14 mouse cellular contexts compared by ENCODE assay signal in genomic region chr1:134817120-134817519, GRCm38 (mm10).
DNase-seq lines count a peak whose midpoint lies in the region; ATAC-seq and TF ChIP-seq lines count a peak whose summit lies in the region.
"Had no signal": no experiment of that assay in that cellular context is flagged by ENCODE, and none has a peak within 500 bp of the region (broad histone marks: within the 10 kb centered on the region; RNA-seq: fewer than 3 reads in every experiment).

No protein-coding gene starts in this region.

- no peak overlapping the region for H3K4me2 ChIP-seq in intestine, embryonic 14.5 days (ENCODE audit: low read length)
- H3K4me2 ChIP-seq in intestine, postnatal 0 days (replicated peaks; ENCODE audit: low read depth): no peak overlapping the region
- 0 out of 2 replicates have a peak overlapping the region, but pooled peaks have one; percentile 11 for H3K4me2 ChIP-seq in embryonic facial prominence, embryonic 14.5 days (ENCODE audit: low read depth, low read length)
- no peak overlapping the region for H3K4me2 ChIP-seq in liver, embryonic 16.5 days (ENCODE audit: low read depth, low read length)
- H3K4me2 ChIP-seq: forebrain, embryonic 15.5 days; midbrain, embryonic 11.5 days had no signal

- TF ChIP-seq CTCF in gastrocnemius, adult 2 months (IDR thresholded peaks at IDR 0.05): no peak
- TF ChIP-seq CTCF in intestine, postnatal 0 days (IDR thresholded peaks at IDR 0.05; ENCODE audit: low read depth): no peak

- H3K9me3 ChIP-seq in intestine, embryonic 14.5 days (ENCODE audit: control insufficient read depth, low read length): no peaks in the 10 kb centered on the region
- no peaks in the 10 kb centered on the region for H3K9me3 ChIP-seq in intestine, postnatal 0 days (ENCODE audit: control insufficient read depth)
- H3K9me3 ChIP-seq in embryonic facial prominence, embryonic 14.5 days (ENCODE audit: control insufficient read depth, low read length): no peaks in the 10 kb centered on the region
- no peaks in the 10 kb centered on the region for H3K9me3 ChIP-seq in liver, embryonic 16.5 days (replicated peaks; ENCODE audit: control insufficient read depth, low read length)
- H3K9me3 ChIP-seq: forebrain, embryonic 15.5 days had no signal

- peak overlapping the region; percentile 41 for H3K27ac ChIP-seq in gastrocnemius, adult 2 months
- peak overlapping the region; percentile 77 for H3K27ac ChIP-seq in intestine, embryonic 14.5 days (ENCODE audit: low read depth)
- H3K27ac ChIP-seq in intestine, postnatal 0 days (ENCODE audit: low read depth, low read length): no peak overlapping the region
- H3K27ac ChIP-seq in embryonic facial prominence, embryonic 14.5 days (replicated peaks; ENCODE audit: low read depth, low read length): peak overlapping the region; percentile 73
- peak overlapping the region; percentile 37; the same call in 1 of the 2 replicates for H3K27ac ChIP-seq in liver, embryonic 16.5 days (ENCODE audit: low read length)
- H3K27ac ChIP-seq: forebrain, embryonic 15.5 days had no signal

- intact Hi-C loops in gastrocnemius, adult 2 months (cut with DNase I): no loop called here

- no peaks in the 10 kb centered on the region for H3K27me3 ChIP-seq in intestine, embryonic 14.5 days (replicated peaks; ENCODE audit: control insufficient read depth, insufficient read depth, low read length)
- H3K27me3 ChIP-seq in intestine, postnatal 0 days (replicated peaks; ENCODE audit: control insufficient read depth, insufficient read depth, low read length): no peaks in the 10 kb centered on the region
- no peaks in the 10 kb centered on the region for H3K27me3 ChIP-seq in embryonic facial prominence, embryonic 14.5 days (replicated peaks; ENCODE audit: control insufficient read depth, insufficient read depth, low read length)
- no peaks in the 10 kb centered on the region for H3K27me3 ChIP-seq in liver, embryonic 16.5 days (ENCODE audit: control insufficient read depth, insufficient read depth, low read depth, low read length)
- H3K27me3 ChIP-seq: forebrain, embryonic 15.5 days; Patski had no signal

- DNase-seq in gastrocnemius, adult 2 months: no peak
- no peak for DNase-seq in gastrocnemius, adult 8-10 months (ENCODE audit: low spot score in 2 of 2)
- DNase-seq in intestine, embryonic 14.5 days (ENCODE audit: low spot score): no peak
- no peak for DNase-seq in embryonic facial prominence, embryonic 14.5 days (ENCODE audit: low spot score)
- no peak for DNase-seq in ovary, postnatal 10 days (ENCODE audit: low spot score)
- DNase-seq: cerebellum, adult 11 months; thymus, postnatal 25 days had no signal

- H3K4me1 ChIP-seq in intestine, embryonic 14.5 days (replicated peaks; ENCODE audit: control insufficient read depth, insufficient read depth, low read length): peaks cover 26% of the 10 kb centered on the region; the same call in 1 of the 2 replicates
- no peaks in the 10 kb centered on the region for H3K4me1 ChIP-seq in intestine, postnatal 0 days (replicated peaks; ENCODE audit: control insufficient read depth, insufficient read depth, low read length)
- peaks cover 23% of the 10 kb centered on the region; the same call in 1 of the 2 replicates for H3K4me1 ChIP-seq in embryonic facial prominence, embryonic 14.5 days (ENCODE audit: control insufficient read depth, insufficient read depth, low read length)
- peaks cover 18% of the 10 kb centered on the region for H3K4me1 ChIP-seq in liver, embryonic 16.5 days (ENCODE audit: control insufficient read depth, low read depth, low read length)

- no peak for ATAC-seq in intestine, embryonic 14.5 days (replicated peaks; ENCODE audit: low FRiP score, low TSS enrichment, low read depth)
- ATAC-seq in intestine, postnatal 0 days: no peak
- no peak for ATAC-seq in embryonic facial prominence, embryonic 14.5 days (ENCODE audit: low read depth)
- peak; percentile 71 for ATAC-seq in liver, embryonic 16.5 days (ENCODE audit: low read depth)
- ATAC-seq in CD4-positive, CD25-positive, alpha-beta regulatory T cell, adult 4 months: no peak

- no peak overlapping the region for H3K4me3 ChIP-seq in gastrocnemius, adult 2 months
- no peak overlapping the region for H3K4me3 ChIP-seq in intestine, embryonic 14.5 days (ENCODE audit: low read depth, low read length)
- H3K4me3 ChIP-seq in intestine, postnatal 0 days (ENCODE audit: low read depth, low read length): no peak overlapping the region
- H3K4me3 ChIP-seq in embryonic facial prominence, embryonic 14.5 days (ENCODE audit: low read depth, low read length): no peak overlapping the region
- H3K4me3 ChIP-seq in liver, embryonic 16.5 days (ENCODE audit: low read depth, low read length): no peak overlapping the region
- H3K4me3 ChIP-seq: forebrain, embryonic 15.5 days; myocyte had no signal

- no peaks in the 10 kb centered on the region for H3K36me3 ChIP-seq in intestine, embryonic 14.5 days (ENCODE audit: control insufficient read depth, insufficient read depth, low read length)
- H3K36me3 ChIP-seq in intestine, postnatal 0 days (ENCODE audit: control insufficient read depth, insufficient read depth): no peaks in the 10 kb centered on the region
- no peaks in the 10 kb centered on the region for H3K36me3 ChIP-seq in embryonic facial prominence, embryonic 14.5 days (ENCODE audit: control insufficient read depth, insufficient read depth, low read length)
- H3K36me3 ChIP-seq in liver, embryonic 16.5 days (ENCODE audit: control insufficient read depth, insufficient read depth): no peaks in the 10 kb centered on the region
- H3K36me3 ChIP-seq: forebrain, embryonic 15.5 days had no signal

- 87% methylated on average over 1 of the region's 1 CpGs for WGBS in intestine, embryonic 14.5 days
- 93% methylated on average over 1 of the region's 1 CpGs for WGBS in intestine, postnatal 0 days
- 96% methylated on average over 1 of the region's 1 CpGs for WGBS in embryonic facial prominence, embryonic 14.5 days
- 72% methylated on average over 1 of the region's 1 CpGs for WGBS in liver, embryonic 16.5 days (ENCODE audit: insufficient replicate concordance)

- H3K9ac ChIP-seq in intestine, embryonic 14.5 days (ENCODE audit: low read length): no peak overlapping the region
- no peak overlapping the region for H3K9ac ChIP-seq in intestine, postnatal 0 days (ENCODE audit: low read depth, low read length)
- H3K9ac ChIP-seq in embryonic facial prominence, embryonic 14.5 days (ENCODE audit: low read depth, low read length): no peak overlapping the region
- no peak overlapping the region for H3K9ac ChIP-seq in liver, embryonic 16.5 days (ENCODE audit: low read depth, low read length)
- H3K9ac ChIP-seq: forebrain, embryonic 15.5 days had no signal
